Mouse (Mus musculus): Measurements from ENCODE around the gene Hoxc9.

DNA sequence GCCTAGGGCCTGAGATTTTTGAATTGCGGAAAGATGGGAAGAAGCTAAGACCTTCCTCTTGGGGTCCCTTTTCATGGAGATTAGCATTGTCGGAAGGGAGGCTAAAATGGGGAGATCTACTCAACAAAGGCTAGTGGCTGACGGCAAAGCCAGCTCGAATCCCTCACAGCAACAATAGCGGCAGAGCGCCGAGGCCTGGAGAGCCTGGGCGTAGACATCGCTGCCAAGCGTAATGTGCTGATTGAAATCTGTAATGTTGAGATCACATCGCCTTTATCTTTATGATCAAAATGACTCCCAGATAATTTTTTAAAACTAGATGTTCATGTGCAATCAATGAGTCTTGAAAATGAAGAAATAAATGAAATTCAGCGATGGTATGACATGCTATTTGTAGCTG is 41.8 kb upstream of the Hoxc9 start:
- no peak for TF ChIP-seq CTCF (IDR thresholded peaks at IDR 0.05; ENCODE audit: control insufficient read depth, insufficient read depth, insufficient replicate concordance, low read depth, low read length)
- TF ChIP-seq POLR2A (IDR thresholded peaks at IDR 0.05; ENCODE audit: control insufficient read depth, low read depth, low read length) = no peak

All from testis, adult 2 months (tissue).